Mouse (Mus musculus) MEL-GATA-1-ER (cell line): ENCODE results near the gene Lmf2.

ENCODE experiments used
- DNase-seq: peaks from one replicate; pipeline ENCODE4 v3.0.0-alpha.2; 2012; ENCODE audit warnings: low read depth; ENCODE audit errors: extremely low read depth

Gene Lmf2

DNA sequence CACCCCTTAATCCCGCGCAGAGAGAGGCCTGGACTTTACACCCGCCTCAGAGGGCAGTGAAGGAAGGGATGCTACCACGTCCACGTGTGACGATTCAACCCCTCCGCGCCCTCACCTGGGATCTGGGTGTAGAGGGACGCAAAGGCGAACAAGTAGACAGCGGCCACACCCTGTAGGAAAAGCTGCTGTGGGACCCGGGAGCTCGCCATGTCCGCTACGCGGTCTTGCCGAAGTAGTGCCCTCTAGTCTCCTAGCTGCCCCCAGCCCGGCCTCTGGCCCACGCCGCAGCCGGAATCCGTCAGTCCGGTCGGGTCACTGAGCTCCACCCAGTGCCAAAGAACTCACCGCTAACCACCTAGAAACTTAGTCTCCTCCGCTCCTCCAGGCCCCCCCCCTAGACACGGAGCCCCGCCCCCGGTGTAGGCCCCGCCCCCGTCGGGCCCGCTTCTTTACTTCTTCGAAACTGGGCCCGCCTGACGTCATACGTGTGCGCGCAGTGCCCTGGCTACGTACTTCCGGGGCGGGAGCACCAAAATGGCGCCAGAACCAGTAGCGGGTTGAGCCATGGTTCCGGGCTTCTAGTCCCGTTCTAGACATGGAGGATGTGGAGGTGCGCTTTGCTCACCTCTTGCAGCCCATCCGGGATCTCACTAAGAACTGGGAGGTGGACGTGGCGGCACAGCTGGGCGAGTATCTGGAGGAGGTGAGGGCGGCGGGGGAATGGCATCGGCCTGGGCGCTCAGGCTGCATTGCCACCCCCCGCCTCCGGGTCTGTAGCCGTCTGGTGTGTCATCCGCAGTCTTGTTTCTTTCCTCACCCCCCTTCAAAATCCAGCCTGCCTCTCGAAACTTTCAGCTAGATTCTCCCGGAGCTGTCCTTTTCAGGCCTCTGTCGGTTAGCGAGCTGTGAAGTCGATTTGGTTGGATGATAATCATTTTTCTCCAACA is at the start of gene Lmf2, which contains the start of gene Ncaph2:
Lmf2 (minus strand) TSS at position 419 of the 947 bp plus-strand sequence.
Ncaph2 (plus strand) TSS at position 479 of the 947 bp plus-strand sequence.
- DNase-seq = peak; percentile 74

DNA sequence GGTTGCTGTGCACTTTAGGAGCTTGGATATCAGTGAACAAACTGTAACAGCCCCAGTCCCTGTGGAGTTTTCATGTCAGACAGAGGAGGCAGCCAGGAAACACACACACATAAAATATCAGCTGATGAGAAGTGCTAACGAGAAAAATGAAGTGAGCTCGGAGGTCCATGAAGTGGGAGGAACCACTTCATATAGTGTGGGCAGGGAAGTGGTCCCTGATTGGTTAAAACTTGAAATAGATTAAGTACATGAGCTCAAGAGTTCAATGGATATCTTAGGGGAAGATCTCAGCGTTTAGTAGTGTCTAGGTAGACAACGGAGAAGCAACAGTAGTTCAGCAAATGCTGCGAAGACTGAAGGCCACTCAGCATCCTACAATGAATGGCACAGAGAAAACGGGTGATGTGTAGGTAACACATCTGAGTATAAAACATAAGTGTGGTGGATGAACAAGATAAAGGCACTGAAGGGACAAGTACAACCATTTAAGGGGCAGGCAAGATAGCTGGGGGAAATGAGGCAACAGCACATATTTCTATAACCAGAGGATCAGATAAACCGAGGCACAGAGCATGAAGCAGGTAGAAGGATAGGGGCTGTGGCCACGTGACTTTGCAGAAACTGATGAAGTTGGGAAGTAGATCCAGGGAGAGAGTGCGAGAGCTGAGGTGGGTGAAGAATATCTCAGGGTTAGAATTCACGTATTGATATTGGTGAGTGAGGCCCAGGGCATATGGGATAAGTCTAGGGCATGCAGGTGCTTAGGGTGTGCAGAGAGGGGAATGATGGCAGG is 49.6 kb upstream of the Lmf2 start:
- peak; percentile 36 for DNase-seq

DNA sequence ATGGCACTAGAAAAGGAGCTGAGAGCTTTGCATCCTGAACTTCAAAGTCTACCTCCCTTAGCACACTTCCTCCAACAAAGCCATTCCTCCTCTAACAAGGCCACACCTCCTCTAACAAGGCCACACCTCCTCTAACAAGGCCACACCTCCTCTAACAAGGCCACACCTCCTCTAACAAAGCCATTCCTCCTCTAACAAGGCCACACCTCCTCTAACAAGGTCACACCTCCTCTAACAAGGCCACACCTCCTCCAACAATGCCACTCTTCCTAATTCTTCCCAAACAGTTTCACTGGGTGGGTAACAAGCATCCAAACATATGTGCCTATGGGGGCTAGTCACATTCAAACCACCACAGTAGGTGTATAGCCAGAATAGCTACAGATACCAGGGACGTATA is 47.0 kb upstream of the Lmf2 start:
- no peak for DNase-seq

DNA sequence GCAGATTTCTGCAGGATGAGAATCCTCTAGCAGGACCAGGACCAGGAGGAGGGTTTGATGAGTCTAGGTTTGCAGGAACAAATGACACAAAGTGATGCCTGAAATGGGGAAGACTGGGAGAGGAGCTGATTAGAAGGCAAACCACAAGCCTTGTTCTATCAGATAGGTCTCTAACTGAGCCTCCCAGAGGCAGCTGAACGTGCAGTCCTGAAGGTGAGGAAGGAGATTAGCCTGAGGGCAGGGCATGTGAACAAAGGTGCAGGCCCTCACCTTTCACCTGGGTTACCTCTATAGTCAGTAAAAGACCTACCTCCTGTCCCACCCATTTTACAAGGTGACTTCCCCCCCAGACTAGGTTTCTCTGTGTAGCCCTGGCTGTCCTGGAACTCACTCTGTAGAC is 44.3 kb upstream of the Lmf2 start:
- no peak for DNase-seq

DNA sequence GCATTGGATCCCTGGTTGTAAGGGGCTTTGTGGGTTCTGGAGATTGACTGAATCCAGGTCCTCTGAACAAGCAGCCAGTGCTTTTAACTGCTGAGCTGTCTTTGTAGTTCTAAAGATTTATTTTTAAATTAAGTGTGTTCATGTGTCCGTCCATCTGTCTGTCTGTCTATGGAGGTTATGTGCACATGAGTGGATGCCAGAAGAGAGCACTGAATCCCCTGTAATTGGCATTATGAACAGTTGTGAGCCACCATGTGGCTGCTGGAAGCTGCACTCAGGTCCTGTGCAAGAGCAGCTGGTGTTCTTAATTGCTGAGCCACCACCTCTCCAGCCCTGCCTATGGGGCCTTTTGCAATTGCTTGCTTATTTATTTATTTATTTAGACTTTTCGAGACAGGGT is 42.7 kb upstream of the Lmf2 start:
- no peak for DNase-seq

DNA sequence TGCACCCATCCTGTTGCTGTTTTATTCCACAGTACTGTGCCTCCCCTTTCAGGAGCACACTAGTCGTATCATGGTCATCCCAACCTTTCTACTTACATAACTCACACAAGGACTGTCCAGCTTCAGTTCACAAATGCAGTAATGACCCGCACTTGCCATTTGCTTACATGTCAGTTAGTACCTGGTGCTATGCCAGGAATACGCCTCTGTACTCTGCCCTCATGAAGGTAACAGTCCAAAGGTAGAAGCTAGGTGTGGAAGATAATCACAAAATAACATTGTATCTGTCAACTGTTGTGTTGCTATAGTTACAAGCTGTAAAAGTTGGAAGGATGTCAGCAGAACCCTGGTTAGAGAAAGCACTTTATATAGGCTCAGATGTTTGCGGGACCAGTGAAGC is 41.4 kb upstream of the Lmf2 start:
- DNase-seq = no peak

DNA sequence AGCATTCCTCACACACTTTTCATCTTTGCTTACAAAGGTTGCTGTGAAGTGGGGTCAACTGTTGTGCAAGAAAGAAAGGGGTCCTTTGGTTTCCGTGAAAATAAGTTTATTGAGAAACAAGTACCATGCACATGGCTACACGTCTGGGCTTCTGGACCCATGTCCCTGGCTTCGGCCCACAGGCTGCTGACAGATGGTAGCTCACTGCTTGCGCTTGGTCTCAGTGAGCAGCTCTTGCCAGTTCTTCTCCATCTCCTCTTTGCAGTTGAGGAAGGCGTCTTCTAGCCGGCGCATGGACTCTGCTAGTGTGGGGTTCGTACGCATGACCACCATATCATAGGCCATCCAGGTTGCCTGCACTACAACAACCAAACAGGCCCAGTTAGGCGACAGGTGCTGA is 34.6 kb upstream of the Lmf2 start:
- DNase-seq = no peak

DNA sequence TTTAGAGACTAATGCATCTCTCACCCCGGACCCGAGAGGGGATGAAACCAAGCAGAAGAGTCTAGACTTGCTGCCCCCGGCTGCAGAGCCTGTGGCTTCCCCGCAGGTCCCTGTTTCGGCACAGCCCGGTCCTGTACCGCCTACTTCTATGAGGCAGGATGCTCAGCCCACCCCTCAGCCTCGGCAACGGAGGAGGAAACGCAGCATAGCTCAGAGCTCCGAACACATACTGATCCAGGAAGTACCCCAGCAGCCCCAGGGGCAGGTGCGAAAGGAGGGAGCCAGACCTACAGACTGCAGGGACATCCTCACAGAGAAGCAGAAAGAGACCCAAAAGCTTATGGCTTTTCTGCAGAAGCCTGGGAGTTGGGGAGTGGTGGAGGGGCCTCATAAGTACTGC is 31.7 kb upstream of the Lmf2 start:
- no peak for DNase-seq

DNA sequence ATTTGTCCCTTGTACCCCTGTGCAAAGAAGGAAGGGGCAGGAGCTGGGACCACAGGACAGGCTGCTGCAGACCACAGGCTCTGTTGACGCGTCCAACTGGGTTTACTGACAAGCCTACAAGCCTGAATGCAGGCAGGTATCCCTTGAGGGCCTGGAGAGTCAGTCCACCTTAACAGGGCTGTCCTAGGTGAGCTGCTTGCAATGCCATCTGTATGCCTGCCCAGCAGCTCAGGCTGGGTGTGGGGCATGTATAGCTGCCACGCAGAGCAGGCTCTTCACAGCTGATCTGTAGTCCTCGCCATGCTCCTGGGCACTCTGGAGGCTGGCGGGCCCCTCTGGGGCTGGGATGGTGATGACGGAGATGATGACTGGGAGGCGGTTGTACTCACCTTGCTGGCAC is 29.2 kb upstream of the Lmf2 start, which contains the start of gene Klhdc7b:
Klhdc7b (plus strand) TSS at position 301 of the 400 bp plus-strand sequence.
- DNase-seq = no peak

DNA sequence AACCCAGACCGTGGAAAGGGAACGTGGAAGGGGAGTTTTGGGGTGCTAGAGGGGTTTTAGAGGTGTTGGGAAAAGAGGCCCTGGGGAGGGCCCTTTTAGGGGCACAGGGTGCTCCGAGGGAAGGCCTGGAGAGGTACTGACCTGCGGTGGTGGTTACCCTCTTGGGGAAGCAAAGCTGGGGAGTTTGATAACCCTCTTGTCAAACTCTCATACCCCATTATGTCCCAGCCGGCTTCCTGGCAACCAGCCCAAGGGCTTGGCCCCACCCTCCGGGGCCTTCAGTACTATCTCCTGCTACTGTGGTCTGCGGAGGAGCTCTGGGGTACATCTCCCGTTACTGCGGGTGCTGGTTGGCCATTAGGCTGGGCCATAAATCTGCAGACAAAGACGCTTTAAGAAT is 24.0 kb upstream of the Lmf2 start:
- peak; percentile 73 for DNase-seq

DNA sequence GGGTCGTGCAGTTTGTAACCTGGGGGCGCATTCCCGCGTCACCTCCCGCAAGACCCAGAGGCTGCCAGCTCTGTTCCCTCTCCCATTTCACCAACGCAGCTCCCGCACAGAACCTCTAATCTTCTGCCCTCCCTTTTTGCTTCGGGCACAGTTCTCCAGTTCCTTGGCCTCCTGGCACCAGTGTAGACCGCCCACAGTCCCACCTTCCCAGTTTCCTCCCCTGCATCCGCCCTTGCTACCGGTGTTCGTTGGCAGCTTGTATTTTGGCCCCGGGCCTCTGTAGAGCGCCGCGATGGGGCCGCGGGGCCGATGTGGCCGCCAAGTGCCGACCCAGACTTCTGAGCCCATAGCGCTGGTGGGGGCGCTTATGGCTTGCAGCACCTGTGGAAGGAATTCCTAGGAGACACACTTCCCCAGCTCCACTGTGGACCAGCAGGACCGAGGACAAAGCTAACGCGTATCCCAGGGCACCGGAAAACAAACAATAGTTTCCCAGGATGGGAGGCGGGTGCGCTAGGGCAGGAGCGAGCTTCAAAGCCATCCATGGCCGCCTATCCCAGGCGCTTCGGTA is 23.5 kb upstream of the Lmf2 start, which contains the start of gene Odf3b:
Odf3b (minus strand) TSS at position 452 of the 571 bp plus-strand sequence.
- DNase-seq = no peak

DNA sequence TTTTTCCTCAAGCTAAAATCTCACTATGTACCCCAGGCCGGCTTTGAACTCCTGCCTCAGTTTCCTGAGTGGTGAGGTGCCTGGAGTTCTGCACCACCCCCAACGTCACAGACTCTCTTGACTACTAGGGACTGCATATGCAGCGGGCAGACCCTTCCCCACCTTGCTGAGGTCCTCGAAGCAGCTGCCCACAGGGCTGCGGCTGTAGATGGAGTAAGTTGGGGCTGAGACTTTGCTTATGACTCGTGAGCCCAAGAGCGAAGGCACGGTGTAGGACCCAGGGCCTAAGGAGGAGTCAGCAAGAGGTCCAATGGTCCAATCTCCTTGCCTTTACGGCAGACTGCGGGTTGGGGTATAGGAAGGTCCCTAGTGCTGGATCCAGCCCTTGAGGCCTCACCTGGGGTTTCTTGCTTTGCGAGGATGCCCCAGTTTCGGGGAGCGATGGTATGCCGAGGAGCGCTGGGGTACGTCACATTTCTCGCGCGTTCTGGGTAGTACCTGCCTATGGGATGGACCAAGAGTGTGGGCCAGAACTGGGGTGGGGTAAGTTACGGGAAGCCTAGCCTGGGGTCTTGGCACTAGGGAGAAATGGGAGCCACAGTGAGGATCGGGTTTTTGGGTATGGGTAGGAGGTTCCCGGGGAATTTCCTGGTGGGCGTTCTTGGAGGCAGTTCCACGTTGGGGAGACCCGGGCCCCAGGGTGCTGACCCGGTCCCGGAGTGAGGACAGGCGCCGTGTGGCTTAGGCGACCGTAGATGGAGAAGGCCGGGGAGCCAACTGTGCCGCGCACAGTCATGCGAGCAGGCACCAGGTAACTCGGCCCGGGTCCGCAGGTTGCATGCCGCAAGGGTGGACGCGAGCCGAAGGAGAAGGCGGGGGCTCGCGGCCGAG is 22.7 kb upstream of the Lmf2 start:
- no peak for DNase-seq

DNA sequence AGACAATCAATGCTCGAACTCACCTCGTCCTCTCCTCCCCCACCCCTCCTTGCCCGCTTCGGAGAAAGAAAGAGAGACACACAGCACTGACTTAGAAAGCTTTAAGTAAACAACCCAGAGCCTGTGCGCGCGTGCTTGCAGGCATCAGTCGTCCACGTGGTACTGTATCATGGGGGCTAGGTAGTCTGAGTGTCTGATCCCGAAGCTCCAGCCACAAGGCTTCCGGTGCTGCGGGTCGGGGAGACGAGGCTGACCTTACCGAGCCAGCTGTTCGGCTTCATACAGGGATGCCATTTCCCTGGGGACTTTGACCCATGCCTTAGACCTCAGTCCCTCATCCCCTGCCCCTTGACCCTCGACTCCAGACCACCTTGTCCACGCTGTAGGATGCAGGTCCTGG is 21.9 kb upstream of the Lmf2 start:
- DNase-seq = no peak

DNA sequence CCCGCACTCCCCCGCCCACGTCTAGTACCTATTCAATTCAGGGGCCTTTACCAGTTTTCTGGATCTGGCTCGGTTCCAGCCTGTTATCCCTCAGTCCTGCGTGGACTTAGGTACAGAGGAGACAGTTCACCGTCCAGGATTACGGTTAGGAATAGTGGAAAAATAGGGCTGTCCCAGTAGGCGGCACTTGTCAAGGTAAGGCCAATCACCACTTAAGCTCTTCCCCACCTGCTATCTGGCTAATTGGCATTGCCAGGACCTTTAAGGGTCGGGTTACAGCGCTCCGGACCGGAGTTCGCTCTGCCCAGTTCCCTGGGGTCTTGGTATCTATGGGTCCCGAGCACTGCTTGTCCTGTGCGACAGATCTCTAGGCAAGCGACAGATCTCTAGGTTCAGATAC is 21.5 kb upstream of the Lmf2 start, which contains the start of gene Tymp:
Tymp (minus strand) TSS at position 83 of the 400 bp plus-strand sequence.
- no peak for DNase-seq

DNA sequence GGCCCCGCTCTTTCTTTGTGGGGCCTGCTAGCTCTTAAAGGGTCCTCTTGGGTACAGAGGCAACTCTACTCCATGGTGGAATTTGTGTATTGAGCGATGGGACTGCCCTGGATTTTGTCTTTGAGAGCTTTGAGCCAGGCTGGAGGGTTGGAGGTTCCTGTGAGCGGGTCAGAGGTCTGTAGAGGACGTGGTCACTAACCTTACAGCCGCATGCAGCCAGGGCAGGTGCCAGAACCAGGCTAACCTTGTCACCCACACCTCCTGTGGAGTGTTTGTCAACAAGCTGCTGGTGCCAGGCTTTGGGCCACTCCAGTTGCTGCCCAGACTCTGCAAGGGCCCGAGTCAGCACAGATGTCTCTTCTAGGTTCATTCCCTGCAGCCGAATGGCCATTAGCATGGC is 20.6 kb upstream of the Lmf2 start:
- DNase-seq = no peak

DNA sequence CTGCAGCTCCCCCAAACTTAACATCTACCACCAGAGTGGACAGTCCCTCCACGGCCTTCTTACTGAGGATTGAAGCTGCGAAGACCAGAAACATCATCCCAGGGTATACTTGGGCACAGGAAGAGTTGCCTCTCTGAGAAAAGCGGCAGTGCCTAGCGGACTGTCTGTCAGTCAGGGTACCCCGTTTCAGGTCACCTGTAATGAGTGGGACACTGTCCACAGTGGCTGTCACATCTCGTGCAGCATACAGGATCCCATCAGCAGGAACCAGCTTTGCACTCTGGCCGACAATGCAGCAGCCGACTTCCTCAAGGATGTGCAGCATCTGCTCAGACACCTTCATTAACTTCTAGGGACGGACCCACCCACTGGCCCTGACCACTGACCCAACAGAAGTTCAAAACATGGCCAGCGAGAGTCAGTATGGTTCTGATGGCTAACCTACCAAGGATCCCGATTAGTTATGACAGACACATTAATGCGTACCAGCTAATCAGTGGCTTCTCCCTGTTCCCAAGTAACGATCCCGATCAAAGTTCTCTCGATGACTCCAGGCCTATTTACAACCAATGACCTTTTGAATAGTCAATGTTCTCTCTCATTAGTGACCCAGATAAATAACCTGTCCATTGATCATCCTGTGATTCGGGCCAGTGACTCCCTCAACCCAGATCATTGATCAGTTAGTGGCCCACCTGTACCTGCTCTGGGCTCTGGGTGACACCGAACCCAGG is 19.5 kb upstream of the Lmf2 start:
- no peak for DNase-seq

DNA sequence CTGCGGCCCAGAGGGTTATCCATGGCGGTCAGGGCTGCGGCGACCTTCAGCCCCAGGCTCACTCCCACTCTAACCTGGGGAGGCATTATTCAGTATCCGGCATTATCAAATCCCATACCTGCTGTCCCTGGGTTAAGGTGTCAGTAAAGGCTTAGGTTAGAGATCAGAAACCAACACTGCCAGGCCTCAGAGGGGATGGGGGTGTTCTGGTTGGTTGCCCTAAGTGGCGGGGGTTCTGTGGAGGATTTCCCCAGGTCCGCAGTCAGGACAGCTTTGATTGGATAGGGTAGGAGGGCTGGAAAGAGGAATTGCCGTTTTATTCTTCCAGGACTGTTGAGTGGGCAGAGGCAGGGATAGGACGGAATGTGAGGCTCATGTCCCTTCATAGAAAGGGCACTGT is 18.9 kb upstream of the Lmf2 start:
- DNase-seq = no peak

DNA sequence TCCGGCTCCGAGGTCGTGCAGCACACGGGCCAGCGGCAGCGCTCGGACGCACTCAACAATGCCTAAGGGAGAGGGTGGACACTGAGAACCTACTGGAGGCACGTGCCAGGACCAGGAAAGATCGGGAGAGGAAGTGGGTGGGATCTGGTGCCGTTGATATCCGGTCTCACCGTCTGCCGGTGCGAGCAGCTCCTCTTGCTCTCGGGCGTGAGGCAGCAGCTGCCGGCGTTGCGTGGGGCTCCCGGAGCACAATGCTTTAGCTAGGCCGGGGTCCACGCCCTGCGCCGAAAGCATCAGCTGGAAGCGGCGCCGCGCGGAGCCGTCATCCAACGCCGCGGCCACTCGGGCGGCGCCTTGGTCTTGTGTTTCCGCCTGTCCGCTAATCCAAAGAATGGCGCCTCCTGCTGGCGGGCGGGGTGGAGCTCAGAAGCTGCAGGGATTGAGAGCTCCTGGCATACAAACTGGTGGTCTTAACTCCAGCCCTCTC is 18.3 kb upstream of the Lmf2 start, which contains the start of gene Sco2:
Sco2 (minus strand) TSS at position 85 of the 487 bp plus-strand sequence.
- peak; percentile 70 for DNase-seq

DNA sequence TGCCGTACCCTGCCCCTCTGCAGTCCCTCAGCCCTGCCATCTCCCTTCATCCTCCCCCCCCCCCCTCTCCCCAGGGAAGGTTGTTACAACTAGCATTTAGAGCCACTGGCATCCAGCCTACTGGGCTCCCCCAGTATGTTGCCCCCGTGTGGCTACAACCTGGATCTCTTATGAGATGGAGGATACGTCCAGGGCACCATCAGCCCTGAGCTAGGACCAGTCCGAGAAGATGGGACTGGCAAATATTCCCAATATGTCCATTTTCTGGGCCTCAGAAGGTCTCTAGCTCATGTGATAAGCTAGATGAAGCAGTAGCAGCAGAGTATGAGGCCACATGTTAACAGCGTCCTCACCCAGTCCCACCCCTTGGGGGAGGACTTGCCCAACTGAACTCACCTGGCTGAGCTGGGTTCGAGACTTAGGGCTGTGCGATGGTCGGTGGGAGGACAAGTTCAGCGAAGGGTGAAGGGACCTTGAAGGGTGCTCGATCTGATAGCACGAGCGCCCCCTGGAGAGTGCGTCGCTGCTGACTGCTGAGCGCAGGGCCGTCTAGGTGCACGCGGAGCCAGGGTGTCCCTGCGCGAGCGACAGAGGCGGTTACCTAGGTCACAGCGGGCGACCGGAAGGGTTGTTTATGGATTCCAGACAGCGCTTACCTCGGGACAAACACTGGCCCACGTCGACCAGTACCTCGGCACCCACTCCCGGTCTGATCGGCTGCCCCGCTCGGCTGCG is 17.7 kb upstream of the Lmf2 start:
- DNase-seq = peak; percentile 66
